Mouse (Mus musculus): ENCODE results near the gene Xbp1.

The Xbp1 gene

DNA sequence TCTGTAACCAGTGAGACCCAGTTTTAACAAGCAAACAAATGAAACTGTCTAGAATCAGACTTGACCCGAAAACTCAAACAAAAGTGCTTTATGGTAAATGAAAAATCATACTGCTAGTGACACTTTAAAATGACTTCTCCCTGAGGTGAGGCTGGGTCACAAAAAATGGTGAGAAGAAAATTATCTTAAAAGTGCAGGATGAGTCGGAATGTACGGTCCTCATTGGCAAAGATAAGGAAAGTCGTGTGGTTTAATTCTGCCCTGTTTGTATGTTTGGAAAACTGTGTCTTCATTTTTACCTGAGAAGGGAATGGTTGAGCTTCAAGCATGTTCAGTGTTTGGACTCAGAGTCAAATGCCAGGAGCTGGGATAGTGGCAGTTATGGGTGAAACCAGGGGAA, 51.4 kb downstream of the Xbp1 start:
- no peak for DNase-seq (ENCODE audit: low read depth, low spot score)

DNA sequence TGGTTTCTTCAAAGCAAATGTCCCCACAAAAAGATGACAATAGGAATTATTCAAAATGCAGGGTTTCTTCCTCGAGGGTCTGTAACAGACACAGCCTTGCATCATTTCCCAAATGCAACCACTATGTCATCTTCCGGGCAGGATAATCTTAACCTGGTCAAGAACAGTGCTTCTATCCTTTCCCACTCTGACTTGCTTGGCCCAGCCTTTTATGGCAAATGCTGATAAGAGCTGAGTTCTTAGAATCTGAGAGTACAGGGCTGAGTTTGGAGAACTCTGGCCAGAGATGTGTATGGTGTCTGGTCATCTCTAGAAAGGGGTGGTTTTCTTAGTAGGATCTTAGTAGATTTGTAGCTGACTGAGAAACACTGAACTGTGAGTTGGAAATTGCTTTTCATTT, 53.4 kb downstream of the Xbp1 start:
- DNase-seq (ENCODE audit: low read depth, low spot score): peak; percentile 55

DNA sequence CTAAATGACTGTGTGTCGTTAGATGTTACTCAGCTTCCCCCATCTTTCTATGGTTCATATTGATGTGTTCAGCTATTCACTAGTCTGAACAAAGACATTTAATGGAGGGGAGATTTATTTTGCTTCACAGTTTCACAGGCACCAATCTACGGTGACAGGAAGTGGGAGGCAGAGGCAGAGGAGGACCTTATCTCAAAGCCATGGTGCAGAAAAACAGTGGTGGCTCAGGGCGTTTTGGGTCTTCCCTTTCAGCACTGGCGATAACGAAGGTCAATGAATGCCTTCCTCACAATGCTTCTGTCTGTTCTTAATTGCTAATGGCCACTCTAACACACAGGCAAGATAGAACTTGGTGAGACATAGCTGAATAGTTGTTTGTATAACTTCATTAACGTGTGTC, 54.6 kb downstream of the Xbp1 start:
- peak; percentile 33 for DNase-seq (ENCODE audit: low read depth, low spot score)
